Comparison of ENCODE assay signal across 25 mouse cellular contexts in genomic region chr10:18630498-18630897, GRCm38 (mm10).
"Had no signal": no experiment of that assay in that cellular context is flagged by ENCODE, and none has a peak within 500 bp of the region (broad histone marks: within the 10 kb centered on the region; RNA-seq: fewer than 3 reads in every experiment).

No protein-coding gene starts in this region.

- H3K4me1 ChIP-seq: heart, embryonic 10.5 days; heart, embryonic 12.5 days; hindbrain, embryonic 10.5 days; hindbrain, embryonic 12.5 days; kidney, embryonic 15.5 days; limb, embryonic 10.5 days; limb, embryonic 12.5 days had no signal

- H3K36me3 ChIP-seq: heart, embryonic 10.5 days; heart, embryonic 12.5 days; hindbrain, embryonic 10.5 days; kidney, embryonic 15.5 days; limb, embryonic 10.5 days; limb, embryonic 12.5 days had no signal

- H3K4me2 ChIP-seq: heart, embryonic 12.5 days; hindbrain, embryonic 12.5 days; hindbrain, embryonic 14.5 days; kidney, embryonic 15.5 days; limb, embryonic 12.5 days had no signal

- H3K4me3 ChIP-seq: gastrocnemius, adult 2 months; heart, embryonic 10.5 days; heart, embryonic 12.5 days; hindbrain, embryonic 10.5 days; hindbrain, embryonic 12.5 days; kidney, embryonic 15.5 days; limb, embryonic 10.5 days; limb, embryonic 12.5 days had no signal

- H3K27ac ChIP-seq: gastrocnemius, adult 2 months; heart, embryonic 10.5 days; hindbrain, embryonic 10.5 days; hindbrain, embryonic 12.5 days; hindbrain, embryonic 14.5 days; kidney, embryonic 15.5 days; kidney, postnatal 0 days; limb, embryonic 10.5 days; limb, embryonic 12.5 days had no signal

- H3K9me3 ChIP-seq: heart, embryonic 10.5 days; heart, embryonic 12.5 days; hindbrain, embryonic 10.5 days; hindbrain, embryonic 12.5 days; kidney, embryonic 15.5 days; limb, embryonic 10.5 days; limb, embryonic 12.5 days had no signal

- DNase-seq: gastrocnemius, adult 2 months; gastrocnemius, postnatal 10 days; gastrocnemius, postnatal 25 days; heart, adult 18-20 months; heart, postnatal 10 days; heart, postnatal 4 days; kidney, adult 11 months; kidney, adult 2 months; kidney, adult 9 months; kidney, postnatal 14 days; kidney, postnatal 36 days; layer of hippocampus, adult 9-11 months; layer of hippocampus, postnatal 36 days; liver had no signal

- H3K27me3 ChIP-seq: heart, embryonic 12.5 days; hindbrain, embryonic 12.5 days; kidney, embryonic 15.5 days; limb, embryonic 12.5 days had no signal

- ATAC-seq: hindbrain, embryonic 16.5 days; intestine, embryonic 16.5 days had no signal

- H3K9ac ChIP-seq: heart, embryonic 12.5 days; hindbrain, embryonic 12.5 days; hindbrain, embryonic 14.5 days; kidney, embryonic 15.5 days; limb, embryonic 12.5 days had no signal
